Mouse (Mus musculus): ENCODE measurements around the gene Tmem100.

Tmem100 gene

DNA sequence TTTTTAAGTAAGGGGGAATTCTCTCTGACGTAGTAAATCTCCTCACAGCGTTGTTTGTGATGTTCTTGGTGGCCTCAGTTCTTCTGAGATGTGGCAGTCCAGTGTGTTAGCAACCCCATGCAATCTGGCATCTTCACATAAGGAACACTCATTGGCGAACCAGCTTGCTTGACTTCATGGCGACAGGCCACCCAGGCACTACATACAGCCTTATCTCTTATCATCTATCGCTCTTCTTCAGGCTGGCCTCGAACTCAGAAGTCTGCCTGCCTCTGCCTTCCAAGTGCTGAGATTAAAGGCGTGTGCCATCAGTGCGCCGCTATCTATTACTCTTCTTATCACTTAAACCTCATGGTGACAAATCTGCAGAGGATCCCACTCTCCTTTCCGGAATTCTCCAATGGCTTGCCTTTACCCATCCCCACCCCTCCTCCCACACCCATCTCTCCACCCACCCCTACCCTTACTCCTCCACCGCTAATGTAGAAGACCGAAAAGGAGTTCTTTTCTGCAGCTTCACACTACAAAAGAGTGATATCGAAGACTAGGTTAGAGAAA, at the start of gene Tmem100:
Gene Tmem100, plus strand, starts transcription at position 508 of the 558 bp plus-strand sequence.
- DNase-seq (ENCODE audit: low spot score in 2 of 2): no peak

- DNase-seq (ENCODE audit: low spot score in 2 of 2): no peak
Observed at GRCm38 (mm10) chr11:89982918-89983317, 47.2 kb upstream of the Tmem100 start.

- no peak for DNase-seq (ENCODE audit: low spot score in 2 of 2)
Observed at GRCm38 (mm10) chr11:89984436-89984835, 45.7 kb upstream of the Tmem100 start.

DNA sequence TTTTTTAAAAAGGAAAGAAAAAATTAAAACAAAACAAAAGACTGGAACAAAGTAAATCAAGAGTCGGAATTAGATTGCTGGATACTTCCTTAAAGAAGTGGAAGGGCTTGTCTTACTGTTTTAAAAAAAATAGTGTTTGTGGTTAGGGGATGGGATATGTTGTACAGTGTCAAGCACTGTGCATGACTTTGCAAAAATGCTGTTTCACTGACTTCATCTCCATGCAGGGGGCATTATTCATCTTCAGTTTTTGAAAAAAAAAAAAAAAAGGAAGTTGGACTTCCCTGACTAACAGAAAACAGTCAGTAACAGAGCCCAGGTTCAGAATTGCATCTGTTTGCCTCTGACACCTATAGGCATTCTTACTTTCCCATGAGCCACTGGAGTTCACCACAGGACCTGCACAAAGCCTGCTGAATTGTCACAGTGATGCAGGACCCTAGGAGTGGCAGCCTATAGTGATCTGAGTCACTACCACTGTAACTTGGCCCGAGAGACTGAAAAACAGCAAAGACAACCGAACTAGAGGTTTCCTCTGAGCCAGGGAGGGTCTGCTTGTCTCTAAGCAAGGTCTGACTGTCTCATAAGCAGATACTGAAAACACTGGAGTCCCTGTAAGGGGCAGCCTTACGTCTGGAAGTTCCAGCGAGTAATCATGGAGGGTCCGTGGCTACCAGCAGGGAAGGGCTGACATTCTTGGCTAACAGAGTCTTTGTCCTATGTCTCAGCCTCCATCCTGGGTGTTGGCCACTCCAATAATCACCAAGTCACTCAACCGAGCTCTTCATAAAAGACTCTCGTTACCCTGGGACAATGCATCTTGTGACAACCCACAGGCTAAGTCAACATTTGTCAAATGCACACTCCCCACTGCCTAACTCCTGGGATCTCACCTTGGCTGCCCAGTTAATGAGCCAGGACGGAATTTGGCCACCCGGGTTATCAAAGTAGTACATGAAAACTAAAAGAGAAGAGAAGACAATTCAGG, 44.7 kb upstream of the Tmem100 start:
- DNase-seq (ENCODE audit: low spot score in 2 of 2): no peak

DNA sequence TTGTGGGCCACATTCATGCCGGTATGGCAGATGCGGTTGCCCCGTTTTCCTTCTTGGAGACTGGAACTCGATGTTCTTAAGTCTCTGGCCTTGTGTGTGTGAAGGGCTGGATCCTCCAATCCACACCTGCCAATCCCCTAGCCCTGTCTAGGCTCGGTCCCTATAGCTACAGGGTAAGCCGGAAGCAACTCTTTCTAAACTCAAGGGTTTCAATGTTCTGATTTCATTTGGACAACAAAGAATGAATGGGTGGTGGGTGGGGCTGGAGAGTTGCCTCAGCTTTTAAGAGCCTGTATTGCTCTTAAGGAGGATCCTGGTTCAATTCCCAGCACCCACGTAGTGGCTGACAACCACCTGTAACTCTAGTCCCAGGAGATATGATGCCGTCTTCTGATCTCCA, 43.6 kb upstream of the Tmem100 start:
- DNase-seq (ENCODE audit: low spot score in 2 of 2): no peak

GRCm38 (mm10) chr11:89988936-89989589, 41.1 kb upstream of the Tmem100 start:
- DNase-seq (ENCODE audit: low spot score in 2 of 2): peak in 1 of 2 experiments; percentile 52

- DNase-seq (ENCODE audit: low spot score in 2 of 2): no peak
Observed at GRCm38 (mm10) chr11:89991661-89992060, 38.5 kb upstream of the Tmem100 start.

DNA sequence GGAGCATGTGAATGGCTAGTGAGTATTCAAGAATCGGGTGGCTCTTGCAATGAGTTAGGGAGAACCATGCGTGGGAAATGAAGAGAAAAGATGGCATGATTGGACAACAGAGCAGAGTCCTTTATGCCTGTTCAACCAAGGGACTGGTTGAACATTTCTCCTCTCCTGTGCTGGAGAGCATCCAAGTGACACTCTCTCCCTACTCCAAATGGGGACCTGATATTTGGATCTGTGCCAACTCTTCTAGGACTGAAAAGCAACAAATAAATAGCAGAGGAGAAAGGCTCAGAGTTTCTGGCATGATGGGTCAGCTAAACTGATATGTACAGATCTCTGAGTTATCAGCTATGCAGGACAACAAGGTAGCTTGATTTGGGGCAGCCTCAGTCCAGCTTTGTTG, 35.4 kb upstream of the Tmem100 start:
- DNase-seq (ENCODE audit: low spot score in 2 of 2): no peak

GRCm38 (mm10) chr11:89995596-89995995, 34.6 kb upstream of the Tmem100 start:
- no peak for DNase-seq (ENCODE audit: low spot score in 2 of 2)

DNA sequence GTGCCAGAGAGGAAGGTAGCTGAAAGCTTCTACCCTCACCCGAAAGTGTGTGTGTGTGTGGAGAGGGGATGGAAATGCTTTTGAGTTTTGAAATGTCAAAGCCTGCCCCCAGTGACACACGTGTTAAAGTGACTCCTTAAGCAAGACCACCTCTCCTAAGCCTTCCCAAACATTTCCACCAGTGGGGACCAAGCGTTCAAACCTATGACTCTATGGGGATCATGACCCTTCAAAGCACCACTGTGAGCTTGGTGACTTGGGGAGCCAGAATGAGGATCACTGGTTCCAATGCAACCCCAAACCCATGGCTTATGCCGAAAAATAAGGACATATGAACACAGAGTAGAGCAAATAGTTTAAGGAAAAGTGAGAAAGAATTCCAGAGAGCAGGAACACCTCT, 33.7 kb upstream of the Tmem100 start:
- no peak for DNase-seq (ENCODE audit: low spot score in 2 of 2)

- DNase-seq (ENCODE audit: low spot score in 2 of 2): no peak
Observed at GRCm38 (mm10) chr11:89996856-89997255, 33.3 kb upstream of the Tmem100 start.

DNA sequence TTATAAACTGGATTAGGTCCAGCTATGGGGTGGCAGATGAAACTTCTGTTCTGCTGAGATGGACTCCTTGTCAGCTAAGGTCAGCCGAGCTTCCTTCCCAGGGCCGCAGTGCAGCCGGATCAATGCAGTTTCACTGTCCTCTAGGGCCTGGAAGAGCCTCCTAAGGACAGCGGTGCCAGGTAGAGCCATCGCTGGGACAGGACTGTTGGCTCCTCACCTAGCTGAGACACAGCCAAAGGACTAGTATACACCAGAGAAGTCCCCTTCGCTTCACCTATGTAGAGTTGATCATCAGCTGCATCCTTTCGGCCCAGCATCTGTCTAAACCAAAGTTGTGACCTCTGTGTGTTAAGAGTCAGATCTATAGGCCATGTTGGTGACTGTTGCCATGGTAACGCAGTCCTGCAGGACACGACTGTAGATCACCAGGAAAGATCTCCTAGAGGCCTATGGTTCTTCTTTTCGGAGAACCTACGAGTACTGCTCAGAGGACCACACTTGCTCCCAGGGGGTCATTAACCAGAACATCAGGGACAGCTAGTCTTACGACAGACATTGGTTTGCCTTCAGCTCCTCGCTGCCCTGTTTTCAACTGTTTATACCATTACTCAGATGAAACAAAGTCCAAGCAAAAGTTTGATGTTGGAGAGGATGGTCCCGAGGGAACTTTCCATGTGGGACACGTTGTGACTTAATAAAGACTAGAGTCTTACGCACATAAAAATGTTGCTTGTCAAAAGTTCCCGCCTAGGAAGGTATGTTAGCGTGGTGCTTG, 31.0 kb upstream of the Tmem100 start:
- no peak for DNase-seq (ENCODE audit: low spot score in 2 of 2)

DNA sequence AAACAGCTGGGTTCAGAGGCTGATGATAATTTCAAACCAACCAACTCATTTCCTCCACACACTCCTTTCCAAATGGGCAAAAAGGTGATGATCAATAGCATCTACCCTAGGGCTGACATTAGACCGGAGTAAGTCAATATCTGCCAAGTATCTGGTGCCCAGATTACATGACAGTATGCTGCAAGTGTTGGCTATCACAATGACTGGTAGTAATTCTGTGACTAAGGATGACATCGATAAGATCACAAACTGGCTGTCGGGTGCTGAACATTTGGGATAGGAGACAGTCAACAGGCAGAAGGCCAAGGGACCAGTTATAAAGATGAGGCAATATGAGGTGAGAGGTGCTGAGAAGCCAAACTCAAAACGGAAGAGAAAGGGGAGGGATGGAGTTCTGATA, 29.5 kb upstream of the Tmem100 start:
- no peak for DNase-seq (ENCODE audit: low spot score in 2 of 2)

DNA sequence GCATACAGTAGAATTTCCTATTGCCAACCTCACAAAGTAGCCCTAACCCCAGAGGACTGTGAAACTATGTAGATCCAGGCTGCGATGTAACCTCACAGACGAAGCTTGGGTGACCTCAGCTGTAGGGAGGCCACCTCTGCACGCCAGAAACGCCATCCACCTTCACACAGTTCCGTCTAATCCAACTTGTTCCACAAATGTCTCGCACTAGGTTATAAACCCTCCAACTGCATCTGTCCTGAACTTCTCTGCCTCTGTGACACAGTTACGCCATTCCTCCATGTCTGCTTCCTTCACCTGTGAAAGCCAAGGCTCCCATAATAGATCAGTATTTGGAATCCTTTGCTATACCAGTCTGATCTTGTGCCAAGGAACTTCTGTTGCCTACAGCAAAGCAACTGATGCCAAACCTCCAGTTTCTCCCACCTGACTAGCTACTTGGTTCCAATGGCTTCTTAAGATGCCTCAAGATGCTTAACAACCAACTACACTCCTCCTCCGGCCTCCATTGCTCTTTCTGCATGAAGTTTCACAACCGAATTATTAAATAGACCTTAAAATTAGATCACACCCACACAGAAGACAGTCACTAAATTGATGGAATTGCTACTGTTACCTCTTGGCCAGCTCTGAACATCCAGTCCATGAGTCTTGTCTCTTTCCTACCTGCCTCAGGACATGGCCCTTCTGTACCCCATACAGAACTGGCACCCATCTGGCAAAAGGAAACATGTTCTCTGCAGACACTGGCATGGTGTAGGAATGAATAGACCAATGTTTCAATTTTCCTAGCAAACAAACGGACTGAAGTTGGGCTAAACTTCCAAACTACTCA, 28.5 kb upstream of the Tmem100 start:
- DNase-seq (ENCODE audit: low spot score in 2 of 2): no peak

DNA sequence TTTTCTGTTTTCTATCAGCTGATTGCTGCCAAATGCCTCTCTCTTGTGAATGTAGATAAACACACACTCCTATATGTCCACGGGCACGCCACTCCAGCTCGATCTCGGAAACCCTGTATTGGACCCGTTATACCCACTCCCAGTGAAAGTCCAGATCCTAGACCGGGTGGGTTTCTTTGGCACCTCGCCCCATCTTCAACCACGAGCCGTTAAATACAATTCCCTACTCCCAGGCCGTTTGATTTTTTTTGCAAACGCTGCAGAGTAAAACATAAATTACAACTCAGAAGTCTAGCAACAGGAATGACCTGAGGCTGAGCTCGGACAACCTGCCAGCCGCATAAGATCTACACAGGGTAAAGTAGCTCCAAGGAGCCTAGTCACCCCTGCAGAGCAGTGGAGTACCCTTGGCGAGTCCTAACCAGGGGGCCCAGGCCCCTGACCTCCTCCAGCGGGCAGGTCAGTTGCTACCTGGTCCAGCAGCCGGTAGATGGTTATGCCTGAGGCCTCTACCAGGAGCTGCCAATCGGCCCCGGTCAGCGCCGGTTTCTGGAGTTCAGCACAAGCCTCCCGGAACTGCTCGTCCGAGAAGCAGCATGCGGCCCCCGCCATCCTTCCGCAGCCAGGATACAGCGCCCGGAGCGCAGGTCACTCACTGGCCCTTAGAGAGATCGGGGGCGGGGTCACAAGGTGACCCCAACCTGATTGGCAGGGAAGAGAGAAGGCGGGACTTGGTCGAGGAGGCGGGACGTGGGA, 27.7 kb upstream of the Tmem100 start, which contains the start of gene Pctp:
Gene Pctp, minus strand, starts transcription at position 664 of the 756 bp plus-strand sequence.
- peak; percentile 59 to 68 for DNase-seq (ENCODE audit: low spot score in 2 of 2)

DNA sequence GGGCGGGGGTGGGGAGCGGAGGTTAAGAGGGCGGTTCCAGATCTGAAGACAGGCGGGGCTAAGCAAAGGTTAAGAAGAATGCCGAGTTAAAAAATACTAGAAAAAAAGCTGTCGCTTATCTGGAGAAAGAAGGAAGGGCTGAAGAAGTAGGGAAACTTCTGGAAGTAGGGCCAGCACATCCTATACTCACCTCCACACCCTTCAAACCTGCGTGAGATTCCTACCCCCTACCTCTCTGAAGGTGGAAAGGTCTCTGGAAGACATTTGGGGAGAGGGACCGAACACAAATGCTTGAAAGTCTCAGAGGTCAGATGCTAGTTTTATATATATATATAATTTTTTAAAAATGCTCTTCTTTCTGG, 27.2 kb upstream of the Tmem100 start:
- DNase-seq (ENCODE audit: low spot score in 2 of 2): no peak

GRCm38 (mm10) chr11:90003386-90003785, 26.8 kb upstream of the Tmem100 start:
- no peak for DNase-seq (ENCODE audit: low spot score in 2 of 2)

- DNase-seq (ENCODE audit: low spot score in 2 of 2): no peak
Observed at GRCm38 (mm10) chr11:90006111-90006510, 24.0 kb upstream of the Tmem100 start.

DNA sequence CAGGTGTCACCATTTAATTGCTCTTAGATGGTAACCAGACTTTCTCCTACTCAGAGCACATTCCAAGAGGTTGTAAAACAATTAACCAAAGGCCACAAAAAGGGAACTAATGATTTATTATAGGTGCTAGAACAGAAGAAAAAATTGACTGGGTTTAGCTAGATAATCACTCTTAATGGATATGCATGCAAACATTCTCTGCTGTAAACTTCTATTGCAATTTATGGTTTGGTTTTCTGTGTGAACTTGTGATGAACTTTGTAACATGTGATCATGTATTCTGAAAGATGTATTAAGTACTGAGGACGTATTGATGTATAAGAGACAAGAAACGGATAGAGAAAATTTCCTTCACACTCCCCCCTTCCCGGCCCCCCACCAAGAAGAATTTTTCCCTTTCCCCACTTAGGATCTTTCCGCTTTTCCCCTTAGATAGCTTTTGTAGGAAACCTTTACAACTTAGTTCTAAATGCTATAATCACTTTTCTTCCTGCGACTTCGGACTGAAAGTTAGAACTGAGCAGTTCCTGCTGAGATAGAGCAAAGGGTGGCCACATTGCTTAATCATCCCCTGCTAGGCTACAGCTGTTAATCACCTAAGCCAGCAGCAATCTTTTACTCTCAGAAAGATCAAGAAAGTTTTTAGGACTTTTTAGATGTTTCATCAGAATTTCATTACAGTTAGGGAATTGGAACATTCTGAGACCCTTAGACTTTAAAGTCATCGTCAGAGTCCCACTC, 22.2 kb upstream of the Tmem100 start:
- DNase-seq (ENCODE audit: low spot score in 2 of 2): no peak

Data from spleen, postnatal 14 days (tissue).